20 mouse cellular contexts compared by ENCODE assay signal in the genomic region with DNA sequence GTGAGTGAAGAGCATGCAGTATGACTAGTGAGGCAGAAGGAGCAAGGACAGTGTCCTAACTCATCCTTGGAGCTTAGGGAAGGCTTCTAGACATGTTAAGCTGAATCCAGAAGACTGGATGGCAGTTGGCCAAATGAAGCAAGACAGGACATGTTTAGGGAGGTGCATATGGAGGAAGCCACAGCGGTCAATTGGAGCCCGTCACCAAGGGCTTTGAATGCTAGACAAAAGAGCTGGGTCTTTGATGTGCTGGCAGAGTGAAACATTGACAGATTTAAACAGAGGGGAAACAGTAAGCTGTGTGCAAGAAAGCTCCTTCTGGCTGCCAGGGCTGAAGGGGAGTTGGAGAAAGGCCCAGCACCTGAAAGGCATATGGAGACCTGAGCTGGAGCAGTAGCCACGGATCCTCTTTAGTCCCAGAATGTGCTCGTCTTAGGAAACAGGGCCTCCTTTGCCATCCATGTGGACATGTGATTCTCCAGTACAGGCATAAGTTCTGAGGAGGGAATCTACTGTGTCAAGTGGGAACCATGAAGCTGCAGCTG. TPM values are rescaled to one million over a fixed set of nuclear protein-coding genes. Genes with fewer than 3 reads are reported as not detected.
DNase-seq lines count a peak whose midpoint lies in the region; ATAC-seq lines count a peak whose summit lies in the region.
"Had no signal": no experiment of that assay in that cellular context is flagged by ENCODE, and none has a peak within 500 bp of the region (broad histone marks: within the 10 kb centered on the region; RNA-seq: fewer than 3 reads in every experiment).

No protein-coding gene starts in this region.

- peaks cover 2% of the 10 kb centered on the region for H3K36me3 ChIP-seq in hindbrain, embryonic 16.5 days (ENCODE audit: control insufficient read depth, insufficient read depth, low read length)
- H3K36me3 ChIP-seq in hindbrain, embryonic 12.5 days, result peaks cover 16% of the 10 kb centered on the region; the same call in 1 of the 2 replicates

- no peak overlapping the region for H3K9ac ChIP-seq in hindbrain, embryonic 16.5 days (ENCODE audit: low read depth, low read length)
- H3K9ac ChIP-seq in hindbrain, embryonic 12.5 days, result no peak overlapping the region
- H3K9ac ChIP-seq: heart, embryonic 12.5 days; liver, postnatal 0 days had no signal

- H3K4me3 ChIP-seq in hindbrain, embryonic 16.5 days (ENCODE audit: low read length), result no peak overlapping the region
- H3K4me3 ChIP-seq in hindbrain, embryonic 12.5 days, result no peak overlapping the region
- H3K4me3 ChIP-seq: heart, embryonic 12.5 days; midbrain, embryonic 10.5 days; myocyte had no signal

- WGBS in hindbrain, embryonic 16.5 days, result 53% methylated on average over 4 of the region's 4 CpGs
- 58% methylated on average over 4 of the region's 4 CpGs for WGBS in hindbrain, embryonic 12.5 days

- ATAC-seq in cerebellum, adult (ENCODE audit: insufficient number of reproducible peaks, low FRiP score, low TSS enrichment), result no peak
- ATAC-seq in hindbrain, embryonic 16.5 days, result peak; percentile 24; the same call in 1 of the 2 replicates
- no peak for ATAC-seq in hindbrain, embryonic 12.5 days (ENCODE audit: low FRiP score)
- ATAC-seq: liver, postnatal 0 days had no signal

- no peak overlapping the region for H3K4me2 ChIP-seq in hindbrain, embryonic 16.5 days (ENCODE audit: low read length)
- no peak overlapping the region for H3K4me2 ChIP-seq in hindbrain, embryonic 12.5 days (replicated peaks)
- H3K4me2 ChIP-seq: heart, embryonic 12.5 days had no signal

- H3K27me3 ChIP-seq in hindbrain, embryonic 16.5 days (replicated peaks; ENCODE audit: control insufficient read depth, insufficient read depth, low read length), result no peaks in the 10 kb centered on the region
- no peaks in the 10 kb centered on the region for H3K27me3 ChIP-seq in hindbrain, embryonic 12.5 days
- H3K27me3 ChIP-seq: heart, embryonic 12.5 days had no signal

- no peak overlapping the region for H3K27ac ChIP-seq in hindbrain, embryonic 16.5 days (ENCODE audit: low read depth, low read length)
- no peak overlapping the region for H3K27ac ChIP-seq in hindbrain, embryonic 12.5 days
- H3K27ac ChIP-seq: midbrain, embryonic 10.5 days had no signal

- H3K9me3 ChIP-seq in hindbrain, embryonic 16.5 days (ENCODE audit: control insufficient read depth, low read length), result no peaks in the 10 kb centered on the region
- H3K9me3 ChIP-seq in hindbrain, embryonic 12.5 days (replicated peaks), result no peaks in the 10 kb centered on the region
- H3K9me3 ChIP-seq: heart, embryonic 12.5 days; midbrain, embryonic 10.5 days had no signal

- no peaks in the 10 kb centered on the region for H3K4me1 ChIP-seq in hindbrain, embryonic 16.5 days (ENCODE audit: control insufficient read depth, insufficient read depth, low read depth, low read length)
- no peaks in the 10 kb centered on the region for H3K4me1 ChIP-seq in hindbrain, embryonic 12.5 days
- H3K4me1 ChIP-seq: heart, embryonic 12.5 days; midbrain, embryonic 10.5 days had no signal

- DNase-seq in cerebellum, adult 11 months, result peak; percentile 16
- DNase-seq in ZHBTc4 (ENCODE audit: low read depth, low spot score), result peak; percentile 26
- DNase-seq in cerebellum, postnatal 25 days, result peak; percentile 32 to 47
- DNase-seq in urinary bladder, postnatal 14 days (ENCODE audit: low spot score), result no peak
- no peak for DNase-seq in lung, postnatal 10 days
- DNase-seq: adrenal gland, adult 2 months; gastrocnemius, postnatal 36 days; kidney, postnatal 4 days; liver; liver, postnatal 0 days; lung, postnatal 4 days; retina, postnatal 1 day; right cerebral cortex, postnatal 4 days; thymus, postnatal 4 days had no signal

RNA-seq across cellular contexts. Expression of a gene that starts 19.3 kb away (rescaled TPM):
- 38.7 and 39.1 TPM in 2 replicates for polyA plus RNA-seq in hindbrain, embryonic 16.5 days (2015; fragmentation: Nextera tagmentation; extraction: Ambion mirVana)
- polyA plus RNA-seq in hindbrain, embryonic 12.5 days (2016; fragmentation: Nextera tagmentation; extraction: Ambion mirVana), result 35.2 and 41.0 TPM in 2 replicates

RNA-seq across cellular contexts. Expression of a gene that starts 31.1 kb away (rescaled TPM):
- polyA plus RNA-seq in hindbrain, embryonic 16.5 days (2015; fragmentation: Nextera tagmentation; extraction: Ambion mirVana), result 12.8 and 15.6 TPM in 2 replicates
- 14.5 and 16.0 TPM in 2 replicates for polyA plus RNA-seq in hindbrain, embryonic 12.5 days (2016; fragmentation: Nextera tagmentation; extraction: Ambion mirVana)

RNA-seq across cellular contexts. Expression of a gene that starts 59.9 kb away (rescaled TPM):
- 80.7 and 80.9 TPM in 2 replicates for polyA plus RNA-seq in hindbrain, embryonic 16.5 days (2015; fragmentation: Nextera tagmentation; extraction: Ambion mirVana)
- polyA plus RNA-seq in hindbrain, embryonic 12.5 days (2016; fragmentation: Nextera tagmentation; extraction: Ambion mirVana), result 56.7 and 62.5 TPM in 2 replicates

Comparison
In these comparisons a context has a peak if more than half of its experiments do, and no peak if none do; other contexts are left out.
1. DNase-seq: peak in cerebellum, adult 11 months (single experiment), ZHBTc4 (single experiment) and cerebellum, postnatal 25 days (2 of 2); none in urinary bladder, postnatal 14 days (single experiment) and lung, postnatal 10 days (single experiment).